Mouse (Mus musculus): Measurements from ENCODE around the gene Pigk. TPM values are rescaled to one million over a fixed set of nuclear protein-coding genes. Genes with fewer than 3 reads are reported as not detected.

Pigk gene
- total and polyA plus RNA-seq, 2 experiments from 2014 or later = 38.2 to 57.8 TPM

GRCm38 (mm10) chr3:152913625-152914024, 199.7 kb downstream of the Pigk start:
- DNase-seq (ENCODE audit: low spot score) = no peak
- no peak overlapping the region for H3K27ac ChIP-seq
- H3K4me1 ChIP-seq (ENCODE audit: insufficient read depth, low read length) = no peaks in the 10 kb centered on the region
- H3K4me2 ChIP-seq (ENCODE audit: low read depth, low read length) = no peak overlapping the region
- no peak overlapping the region for H3K9ac ChIP-seq (replicated peaks; ENCODE audit: low read length)
- H3K27me3 ChIP-seq (ENCODE audit: insufficient read depth, low read length) = no peaks in the 10 kb centered on the region
- H3K4me3 ChIP-seq (ENCODE audit: low read length) = no peak overlapping the region
- 93% methylated on average over 3 of the region's 3 CpGs for WGBS
- no peaks in the 10 kb centered on the region for H3K9me3 ChIP-seq (ENCODE audit: low read length)
- ATAC-seq = no peak
- no peak for TF ChIP-seq CTCF (IDR thresholded peaks at IDR 0.05; ENCODE audit: low read depth)
- no peaks in the 10 kb centered on the region for H3K36me3 ChIP-seq (ENCODE audit: insufficient read depth, low read length)

DNA sequence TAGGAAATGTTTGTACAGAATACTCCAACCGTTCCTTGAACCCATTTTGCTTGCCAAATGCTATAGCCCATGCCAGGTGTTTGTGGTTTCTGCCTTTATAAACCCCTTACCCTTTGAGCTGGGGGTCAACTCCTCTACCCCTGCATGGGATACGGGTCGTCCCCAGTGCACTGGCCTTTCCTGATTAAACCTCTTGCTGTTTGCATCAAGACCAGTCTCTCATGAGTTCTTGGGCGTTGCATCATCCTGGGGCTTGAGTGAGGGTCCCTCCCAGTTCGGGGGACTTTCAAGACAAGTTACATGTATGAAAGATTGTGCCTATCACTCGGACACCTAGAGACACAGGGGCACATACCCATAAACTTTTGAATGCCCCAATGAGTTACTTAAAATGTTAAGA, 200.5 kb downstream of the Pigk start:
- Histone ChIP-seq H3K27ac (no peak overlapping the region), H3K27me3 (ENCODE audit: insufficient read depth, low read length) (no peaks in the 10 kb centered on the region), H3K9me3 (ENCODE audit: low read length) (no peaks in the 10 kb centered on the region), H3K4me2 (ENCODE audit: low read depth, low read length) (no peak overlapping the region), H3K36me3 (ENCODE audit: insufficient read depth, low read length) (no peaks in the 10 kb centered on the region), H3K4me3 (ENCODE audit: low read length) (no peak overlapping the region), H3K9ac (replicated peaks; ENCODE audit: low read length) (no peak overlapping the region), H3K4me1 (ENCODE audit: insufficient read depth, low read length) (no peaks in the 10 kb centered on the region)
- TF ChIP-seq CTCF (IDR thresholded peaks at IDR 0.05; ENCODE audit: low read depth) = no peak
- ATAC-seq (no peak), DNase-seq (ENCODE audit: low spot score) (no peak)
- 85% methylated on average over 6 of the region's 6 CpGs for WGBS

- Histone ChIP-seq H3K9ac (replicated peaks; ENCODE audit: low read length) (no peak overlapping the region), H3K4me3 (ENCODE audit: low read length) (no peak overlapping the region), H3K36me3 (ENCODE audit: insufficient read depth, low read length) (no peaks in the 10 kb centered on the region), H3K9me3 (ENCODE audit: low read length) (no peaks in the 10 kb centered on the region), H3K4me2 (ENCODE audit: low read depth, low read length) (no peak overlapping the region), H3K27ac (no peak overlapping the region), H3K27me3 (ENCODE audit: insufficient read depth, low read length) (no peaks in the 10 kb centered on the region), H3K4me1 (ENCODE audit: insufficient read depth, low read length) (no peaks in the 10 kb centered on the region)
- DNase-seq (ENCODE audit: low spot score) (no peak), ATAC-seq (no peak)
- no peak for TF ChIP-seq CTCF (IDR thresholded peaks at IDR 0.05; ENCODE audit: low read depth)
- 81% methylated on average over 8 of the region's 8 CpGs for whole genome bisulfite sequencing
Measured at GRCm38 (mm10) chr3:152917579-152917978, 203.7 kb downstream of the Pigk start.

- ATAC-seq (no peak), DNase-seq (ENCODE audit: low spot score) (no peak)
- no peak for TF ChIP-seq CTCF (IDR thresholded peaks at IDR 0.05; ENCODE audit: low read depth)
- Histone ChIP-seq H3K27ac (no peak overlapping the region), H3K4me1 (ENCODE audit: insufficient read depth, low read length) (no peaks in the 10 kb centered on the region), H3K9me3 (ENCODE audit: low read length) (no peaks in the 10 kb centered on the region), H3K4me3 (ENCODE audit: low read length) (no peak overlapping the region), H3K27me3 (ENCODE audit: insufficient read depth, low read length) (no peaks in the 10 kb centered on the region), H3K4me2 (ENCODE audit: low read depth, low read length) (no peak overlapping the region), H3K36me3 (ENCODE audit: insufficient read depth, low read length) (no peaks in the 10 kb centered on the region), H3K9ac (replicated peaks; ENCODE audit: low read length) (no peak overlapping the region)
- 72% methylated on average over 10 of the region's 10 CpGs for WGBS
Measured at GRCm38 (mm10) chr3:152919101-152919500, 205.2 kb downstream of the Pigk start.

DNA sequence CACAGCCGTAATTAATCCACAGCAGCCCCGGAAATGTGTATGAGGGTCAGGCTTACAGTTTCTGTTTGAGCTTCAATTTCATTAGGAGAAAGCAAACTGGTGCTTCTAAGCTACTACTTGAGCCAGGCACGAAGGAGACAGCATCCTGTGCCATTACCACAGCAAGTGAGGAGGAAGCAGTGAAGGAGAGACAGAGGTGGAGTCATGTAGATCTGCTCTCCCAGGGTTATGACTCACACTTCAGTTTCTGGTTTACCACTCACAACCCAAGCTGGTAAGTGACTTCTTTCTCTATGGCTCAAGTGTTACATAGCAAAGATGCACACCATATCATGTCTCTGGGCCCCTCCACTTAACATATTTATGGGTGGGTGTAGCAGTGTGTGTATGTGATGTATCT, 206.5 kb downstream of the Pigk start:
- Histone ChIP-seq H3K9me3 (ENCODE audit: low read length) (no peaks in the 10 kb centered on the region), H3K9ac (replicated peaks; ENCODE audit: low read length) (no peak overlapping the region), H3K4me3 (ENCODE audit: low read length) (no peak overlapping the region), H3K4me2 (ENCODE audit: low read depth, low read length) (no peak overlapping the region), H3K4me1 (ENCODE audit: insufficient read depth, low read length) (no peaks in the 10 kb centered on the region), H3K27me3 (ENCODE audit: insufficient read depth, low read length) (no peaks in the 10 kb centered on the region), H3K36me3 (ENCODE audit: insufficient read depth, low read length) (no peaks in the 10 kb centered on the region), H3K27ac (no peak overlapping the region)
- DNase-seq (ENCODE audit: low spot score) (no peak), ATAC-seq (no peak)
- WGBS = 71% methylated on average over 3 of the region's 3 CpGs
- no peak for TF ChIP-seq CTCF (IDR thresholded peaks at IDR 0.05; ENCODE audit: low read depth)

GRCm38 (mm10) chr3:152923530-152923929, 209.6 kb downstream of the Pigk start:
- Histone ChIP-seq H3K4me1 (ENCODE audit: insufficient read depth, low read length) (0 out of 2 replicates have a peak, but pooled peaks cover 1% of the 10 kb centered on the region), H3K9me3 (ENCODE audit: low read length) (no peaks in the 10 kb centered on the region), H3K36me3 (ENCODE audit: insufficient read depth, low read length) (no peaks in the 10 kb centered on the region), H3K9ac (replicated peaks; ENCODE audit: low read length) (no peak overlapping the region), H3K4me2 (ENCODE audit: low read depth, low read length) (no peak overlapping the region), H3K27ac (no peak overlapping the region), H3K27me3 (ENCODE audit: insufficient read depth, low read length) (no peaks in the 10 kb centered on the region), H3K4me3 (ENCODE audit: low read length) (no peak overlapping the region)
- ATAC-seq (no peak), DNase-seq (ENCODE audit: low spot score) (peak; percentile 20)
- 76% methylated on average over 15 of the region's 15 CpGs for WGBS
- no peak for TF ChIP-seq CTCF (IDR thresholded peaks at IDR 0.05; ENCODE audit: low read depth)

DNA sequence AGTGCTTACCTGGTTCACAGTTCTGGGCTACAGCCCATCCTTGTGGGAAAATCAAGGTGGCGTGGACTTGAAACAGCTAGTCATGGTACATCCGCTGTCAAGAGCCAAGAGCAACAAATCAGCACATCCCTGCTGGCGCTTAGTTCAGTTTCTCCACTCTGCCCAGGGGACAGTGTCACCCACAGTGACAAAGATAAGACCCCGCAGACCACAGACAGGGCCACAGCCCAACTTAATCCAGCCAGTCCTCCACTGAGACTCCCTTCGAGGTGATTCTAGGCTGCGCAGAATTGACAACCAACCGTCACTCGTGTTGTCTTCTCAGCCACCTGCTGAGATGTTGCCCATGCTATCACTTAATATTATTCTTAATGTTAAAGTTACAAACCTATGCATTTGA, 211.5 kb downstream of the Pigk start:
- H3K4me3 ChIP-seq (ENCODE audit: low read length) = no peak overlapping the region
- H3K36me3 ChIP-seq (ENCODE audit: insufficient read depth, low read length) = no peaks in the 10 kb centered on the region
- no peaks in the 10 kb centered on the region for H3K9me3 ChIP-seq (ENCODE audit: low read length)
- no peak overlapping the region for H3K9ac ChIP-seq (replicated peaks; ENCODE audit: low read length)
- H3K27me3 ChIP-seq (ENCODE audit: insufficient read depth, low read length) = no peaks in the 10 kb centered on the region
- H3K4me1 ChIP-seq (ENCODE audit: insufficient read depth, low read length) = 0 out of 2 replicates have a peak, but pooled peaks cover 2% of the 10 kb centered on the region
- H3K27ac ChIP-seq = no peak overlapping the region
- TF ChIP-seq CTCF (IDR thresholded peaks at IDR 0.05; ENCODE audit: low read depth) = no peak
- H3K4me2 ChIP-seq (ENCODE audit: low read depth, low read length) = no peak overlapping the region
- ATAC-seq (no peak), DNase-seq (ENCODE audit: low spot score) (no peak)
- WGBS = 91% methylated on average over 8 of the region's 8 CpGs
